Mouse (Mus musculus) bone marrow macrophage, adult 2 months (primary cell): ENCODE results near the gene Clic5.

Experiments
- CTCF ChIP-seq: IDR thresholded peaks from 2 replicates; pipeline ENCODE4 v1.5.1; 2012; ENCODE audit warnings: low read depth, mild to moderate bottlenecking, low read length, moderate library complexity
- POLR2A ChIP-seq: IDR thresholded peaks from 2 replicates; pipeline ENCODE4 v1.6.1; 2012; ENCODE audit warnings: mild to moderate bottlenecking, low read depth, low read length, borderline replicate concordance

DNA sequence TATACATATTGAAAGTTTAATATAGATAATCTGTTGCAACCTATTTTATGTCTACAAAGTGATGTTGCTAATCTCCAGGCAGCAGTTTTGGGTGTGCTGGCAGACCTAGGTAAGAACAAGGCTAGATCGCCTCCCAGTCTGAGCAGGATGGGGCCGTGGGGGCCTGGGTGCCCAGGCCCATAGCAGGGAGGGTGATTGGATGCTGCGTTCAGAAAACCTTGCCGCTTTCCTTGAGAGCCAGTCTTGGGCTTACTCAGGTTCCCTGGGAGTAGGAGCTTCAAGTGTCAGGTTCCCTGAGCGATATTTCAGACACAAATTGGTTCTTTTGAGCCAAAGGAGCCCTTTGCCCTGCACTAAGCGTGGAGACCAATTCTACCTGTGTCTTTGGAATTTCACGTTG lies 1.9 kb downstream of the Clic5 start:
- no peak for TF ChIP-seq CTCF
- no peak for TF ChIP-seq POLR2A
